Mouse (Mus musculus): ENCODE data around the gene Erc2.

GRCm38 (mm10) chr14:27622176-27622922, at the start of gene Erc2:
- TF ChIP-seq POLR2A (IDR thresholded peaks at IDR 0.05; ENCODE audit: insufficient read length, low read depth) (no peak), TCF12 (IDR thresholded peaks at IDR 0.05; ENCODE audit: insufficient read depth, poor library complexity, severe bottlenecking) (no peak), USF1 (IDR thresholded peaks at IDR 0.05; ENCODE audit: low read depth) (no peak), CEBPB (IDR thresholded peaks at IDR 0.05; ENCODE audit: insufficient read depth, poor library complexity, severe bottlenecking) (no peak), REST (IDR thresholded peaks at IDR 0.05; ENCODE audit: insufficient read depth, insufficient read length) (no peak), E2F4 (IDR thresholded peaks at IDR 0.05; ENCODE audit: insufficient read depth) (no peak)
